Mouse (Mus musculus) retina, embryonic 14.5 days (tissue): ENCODE measurements around the gene Fbxo48.
A peak's percentile ranks its signal among the peaks of the same experiment; 100 is the strongest.

Source experiments
- DNase-seq: peaks from one replicate; pipeline ENCODE4 v3.0.0-alpha.2; 2015; ENCODE audit warnings: low spot score

Gene Fbxo48

DNA sequence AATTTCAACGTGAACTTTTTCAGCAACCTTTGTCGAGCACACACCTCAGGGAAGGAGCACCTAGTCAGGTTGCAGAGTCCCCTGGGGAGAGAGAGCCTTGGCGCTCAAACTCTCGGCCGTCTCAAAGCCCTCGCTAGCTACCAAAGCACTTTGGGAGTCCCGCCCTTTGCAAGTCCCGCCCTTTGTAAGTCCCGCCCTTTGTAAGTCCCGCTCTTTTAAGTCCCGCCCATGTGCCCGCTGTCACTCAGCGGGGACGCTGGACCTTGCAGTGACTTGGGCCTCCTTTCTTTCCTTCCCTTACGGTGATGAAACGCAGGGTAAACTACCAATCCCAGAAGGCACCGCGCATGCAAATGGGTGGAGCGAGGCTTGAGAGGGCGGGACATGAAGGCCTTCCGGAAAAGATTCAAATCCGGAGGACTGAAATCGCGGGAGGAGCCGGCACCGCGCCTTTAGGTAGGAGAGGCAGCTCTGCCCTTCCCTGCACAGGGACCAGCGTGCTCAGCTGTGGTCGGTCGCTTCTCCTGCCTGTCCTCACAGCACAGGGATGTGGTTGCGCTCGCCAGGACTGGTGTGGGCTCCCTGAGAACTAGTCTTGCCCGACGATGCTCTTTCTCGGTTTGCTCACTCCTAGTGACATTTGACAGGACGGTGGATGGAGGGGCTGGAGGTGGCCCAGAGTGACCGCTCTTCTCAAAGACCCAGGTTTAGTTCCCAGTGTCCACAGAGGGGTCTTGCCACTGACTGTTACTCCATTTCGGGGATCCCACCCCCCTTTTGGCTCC, at the start of gene Fbxo48:
Fbxo48 (plus strand) TSS at position 400 of the 785 bp plus-strand sequence.
- DNase-seq: peak; percentile 97

DNA sequence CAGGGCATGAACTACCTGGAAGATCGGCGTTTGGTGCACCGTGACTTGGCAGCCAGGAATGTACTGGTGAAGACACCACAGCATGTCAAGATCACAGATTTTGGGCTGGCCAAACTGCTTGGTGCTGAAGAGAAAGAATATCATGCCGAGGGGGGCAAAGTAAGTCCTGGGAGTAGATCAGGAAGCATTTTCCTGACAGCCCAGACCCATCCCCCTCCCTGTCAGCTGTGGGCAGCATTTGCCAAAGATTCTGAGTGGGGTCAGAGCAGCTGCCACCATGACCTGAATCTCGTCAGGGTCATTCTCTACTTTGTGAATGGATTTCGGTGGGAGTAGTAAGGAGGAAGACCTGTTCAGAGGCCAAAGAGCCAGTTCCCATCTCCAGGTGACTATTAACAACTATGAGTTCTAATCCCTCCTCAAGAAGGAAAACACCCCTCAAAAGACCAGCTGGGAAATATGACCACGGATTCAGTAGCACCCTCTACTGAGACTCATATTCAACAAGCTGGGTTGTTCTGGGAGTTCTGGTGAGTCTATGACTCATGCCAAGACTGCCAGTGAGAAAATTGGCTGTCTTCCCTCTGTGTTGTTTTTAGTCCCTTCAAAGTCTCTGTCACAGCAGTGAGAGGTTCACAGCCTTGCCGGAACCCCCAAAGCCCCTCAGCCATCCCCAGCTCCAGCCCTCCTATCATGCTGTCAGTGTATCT, 46.7 kb upstream of the Fbxo48 start:
- DNase-seq: no peak

DNA sequence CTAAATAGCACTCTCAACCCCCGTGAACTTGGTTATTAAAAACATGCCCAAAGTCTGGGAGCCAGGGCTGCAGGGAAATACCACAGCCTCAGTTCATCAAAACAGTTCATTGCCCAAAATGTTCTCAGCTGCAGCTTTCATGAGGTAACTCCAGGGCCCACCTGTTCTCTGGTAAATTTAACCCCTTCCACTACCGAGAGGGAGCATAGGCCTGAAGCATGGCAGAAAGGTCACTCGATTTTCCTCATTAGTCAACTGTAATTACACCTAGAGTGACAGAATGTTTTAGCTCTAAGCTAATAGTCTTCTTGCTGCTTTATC, 46.2 kb upstream of the Fbxo48 start:
- DNase-seq: no peak

DNA sequence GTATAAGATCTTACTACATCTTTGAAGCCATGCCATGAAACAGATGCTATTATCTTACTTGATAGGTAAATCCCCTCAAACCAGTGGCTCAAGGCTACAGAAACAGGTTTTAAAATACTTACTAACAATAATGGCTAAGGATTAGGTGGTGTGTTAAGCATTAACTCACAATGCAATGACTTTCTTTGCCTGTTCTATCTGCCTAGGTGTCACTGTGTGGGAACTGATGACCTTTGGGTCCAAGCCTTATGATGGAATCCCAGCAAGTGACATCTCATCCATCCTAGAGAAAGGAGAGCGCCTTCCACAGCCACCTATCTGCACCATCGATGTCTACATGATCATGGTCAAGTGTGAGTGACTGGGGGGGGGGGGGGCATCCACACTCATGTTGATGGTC, 44.6 kb upstream of the Fbxo48 start:
- DNase-seq: no peak

DNA sequence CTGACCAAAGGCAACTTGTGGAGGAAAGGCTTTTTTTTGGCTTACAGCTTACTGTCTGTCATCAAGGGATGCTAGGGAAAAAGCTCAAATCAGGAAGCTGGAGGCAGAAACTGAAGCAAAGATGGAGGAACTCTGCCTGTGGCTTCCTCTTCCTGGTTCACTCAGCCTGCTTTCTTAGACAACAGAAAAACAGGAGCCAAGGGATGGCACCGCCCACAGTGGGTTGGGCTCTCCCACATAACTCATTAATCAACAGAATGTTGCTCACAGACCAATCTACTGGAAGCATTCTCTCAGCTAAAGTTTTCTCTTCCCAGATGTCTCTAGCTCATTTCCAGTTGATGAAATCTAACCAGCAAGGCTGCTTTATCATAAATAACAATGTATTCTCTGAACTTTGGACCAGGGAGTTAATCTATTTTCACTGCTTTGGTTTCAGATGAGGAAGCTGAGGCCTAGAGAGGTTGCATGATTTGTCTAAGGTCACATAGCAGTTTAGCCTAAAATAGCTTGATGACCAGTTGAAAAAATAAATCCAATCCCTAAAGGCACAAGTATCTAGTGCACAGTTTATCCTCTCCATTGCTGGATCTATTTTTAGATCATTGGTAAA, 43.6 kb upstream of the Fbxo48 start:
- DNase-seq: no peak

GRCm38 (mm10) chr11:16914756-16915155, 36.4 kb upstream of the Fbxo48 start:
- no peak for DNase-seq

GRCm38 (mm10) chr11:16915850-16916249, 35.3 kb upstream of the Fbxo48 start:
- DNase-seq: no peak

DNA sequence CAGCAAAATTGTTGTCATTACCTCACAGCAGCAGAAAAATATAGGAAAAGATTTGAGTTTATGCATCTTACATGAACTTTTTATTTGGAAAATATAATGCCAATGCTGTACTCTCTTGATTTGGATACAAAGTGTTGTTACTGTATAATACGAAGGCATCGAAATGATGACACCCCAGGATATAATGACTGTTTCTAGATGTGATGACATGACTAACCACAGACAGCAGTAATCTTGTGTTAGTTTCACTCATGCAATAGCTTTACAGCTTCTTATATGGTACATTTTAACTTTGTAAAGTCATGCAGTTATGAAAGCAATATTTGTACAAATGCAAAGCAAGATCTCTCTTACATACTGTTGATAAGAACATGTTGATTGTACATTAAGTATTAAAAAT, 33.7 kb upstream of the Fbxo48 start:
- DNase-seq: no peak

GRCm38 (mm10) chr11:16932159-16932558, 19.0 kb upstream of the Fbxo48 start:
- no peak for DNase-seq

- DNase-seq: no peak
Measured at GRCm38 (mm10) chr11:16935577-16936236, 15.5 kb upstream of the Fbxo48 start.

- no peak for DNase-seq
Measured at GRCm38 (mm10) chr11:16941103-16941793, 9.9 kb upstream of the Fbxo48 start.

DNA sequence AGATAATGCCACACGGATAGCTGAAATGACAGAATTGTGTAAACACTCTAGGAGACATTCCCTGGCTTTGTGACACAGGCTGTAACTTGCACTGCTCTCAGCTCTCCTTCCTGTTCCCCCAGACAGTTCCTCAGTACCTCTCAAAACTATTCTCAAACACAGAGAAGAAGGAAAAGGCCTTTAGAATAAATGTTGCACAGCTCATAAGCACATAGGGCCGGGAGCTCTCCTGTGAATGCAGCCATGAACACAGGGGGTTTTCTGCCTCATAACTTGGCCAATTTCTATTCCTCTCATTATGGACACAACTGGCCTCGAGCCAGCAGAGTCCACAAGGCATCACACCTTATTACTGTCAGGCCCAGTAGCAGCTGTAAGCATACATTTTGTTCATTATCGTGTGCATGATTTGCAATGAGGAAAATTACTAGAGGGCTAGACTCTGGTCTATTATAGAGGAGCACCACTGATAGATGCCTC, 9.2 kb upstream of the Fbxo48 start:
- DNase-seq: peak; percentile 25

- no peak for DNase-seq
Measured at GRCm38 (mm10) chr11:16943016-16943415, 8.2 kb upstream of the Fbxo48 start.

DNA sequence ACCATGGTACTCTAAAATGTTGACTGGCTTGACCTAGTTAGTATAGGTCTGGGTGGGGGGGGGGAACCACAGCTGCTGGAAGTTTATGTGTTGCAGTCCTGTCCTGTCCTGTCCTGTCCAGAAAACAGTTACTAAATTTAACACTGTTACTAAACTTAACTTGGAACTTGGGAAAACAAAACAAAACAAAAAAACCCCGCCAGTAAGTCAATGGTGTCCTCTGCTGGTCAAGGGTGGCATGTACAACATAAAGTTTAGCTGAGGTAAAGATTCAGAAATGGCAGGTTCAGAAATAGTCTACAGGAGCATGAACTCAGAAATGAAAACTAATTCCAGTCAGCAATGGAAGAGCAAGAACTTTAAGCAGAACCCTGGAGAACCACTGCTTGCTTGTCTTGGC, 2.4 kb upstream of the Fbxo48 start:
- DNase-seq: peak; percentile 63

DNA sequence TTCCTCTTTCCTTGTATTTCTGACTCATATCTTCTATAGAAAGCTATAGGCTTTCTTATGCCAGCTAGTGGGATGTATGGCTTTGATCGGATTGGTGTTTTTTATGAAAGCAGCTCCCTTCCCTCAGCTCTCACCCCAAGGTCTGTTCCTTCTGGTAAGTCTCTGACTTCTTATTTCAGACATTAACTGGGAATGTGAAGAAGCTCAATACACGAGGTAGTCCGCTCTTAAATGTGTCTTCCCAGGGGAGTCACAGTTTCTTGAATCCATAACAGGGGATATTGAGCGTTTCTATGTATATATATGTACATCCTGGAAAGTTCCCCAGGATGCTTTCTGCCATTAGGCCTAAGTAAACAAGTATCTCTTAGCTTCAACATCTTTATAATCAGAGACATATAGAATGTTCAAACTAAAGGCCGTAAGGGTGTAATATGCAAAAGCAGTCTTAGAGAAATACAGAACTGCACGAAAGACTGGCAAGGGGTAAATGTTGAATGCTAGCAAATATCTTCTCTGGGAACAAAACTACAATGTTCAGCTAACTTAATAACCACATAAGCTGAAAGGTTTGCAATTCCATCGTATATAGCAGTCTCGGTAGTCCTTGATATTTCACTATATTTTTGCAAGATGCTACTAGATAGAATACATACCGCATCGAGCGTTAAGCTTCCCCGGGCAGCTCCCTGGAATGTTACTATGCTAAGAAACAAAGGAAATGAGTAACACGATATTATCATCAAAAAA, 774 bp upstream of the Fbxo48 start:
- DNase-seq: peak; percentile 28

DNA sequence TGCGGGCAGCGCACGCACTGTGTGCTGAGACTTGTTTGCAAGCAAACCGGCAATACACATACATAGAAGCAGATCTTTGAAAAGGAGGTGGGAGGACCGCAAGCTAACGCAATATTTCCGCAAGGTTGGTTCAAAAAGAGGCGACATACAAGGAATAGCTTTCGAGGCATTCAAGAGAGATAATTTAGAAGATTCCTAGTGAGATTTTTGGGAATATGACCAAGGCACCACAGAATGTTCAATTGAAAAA, 511 bp downstream of the Fbxo48 start:
- no peak for DNase-seq

GRCm38 (mm10) chr11:16956115-16956862, 5.1 kb downstream of the Fbxo48 start:
- no peak for DNase-seq

DNA sequence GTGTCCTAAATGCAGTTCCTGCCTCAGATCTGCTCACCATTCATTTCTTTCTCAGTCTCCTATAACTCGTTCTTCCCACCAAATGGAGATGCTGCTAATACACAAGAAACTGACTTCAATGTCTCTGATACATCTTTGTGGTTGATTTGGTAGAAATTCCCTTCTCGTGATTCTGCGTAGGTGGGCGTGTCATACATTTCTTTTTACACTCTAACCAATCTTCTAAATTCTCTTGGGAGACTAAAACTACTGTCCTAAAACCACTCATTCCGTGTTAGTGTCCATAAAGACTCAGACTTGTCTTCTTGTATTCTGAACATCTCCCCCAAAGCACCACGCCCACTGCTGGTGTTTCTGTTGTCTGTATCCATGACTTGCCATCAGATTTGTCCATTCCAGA, 5.9 kb downstream of the Fbxo48 start:
- DNase-seq: no peak

DNA sequence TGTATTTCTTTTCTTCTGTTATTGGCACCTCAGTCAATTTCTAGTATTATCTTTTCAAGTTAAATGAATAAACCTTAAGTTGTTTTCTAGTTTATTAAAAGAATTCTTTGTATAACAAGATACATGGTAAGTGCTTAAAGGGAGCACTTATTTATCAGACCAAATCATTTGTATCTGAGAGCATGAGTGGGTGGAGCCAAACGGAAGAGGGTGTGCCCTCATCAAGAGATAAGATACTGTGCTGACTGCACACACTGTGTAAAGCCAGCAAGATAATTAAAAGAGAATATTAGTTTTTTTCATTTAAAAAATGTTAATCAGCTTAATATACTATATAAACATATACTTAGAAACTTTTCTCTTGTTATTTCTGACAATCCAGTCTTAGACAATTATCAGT, 7.3 kb downstream of the Fbxo48 start:
- DNase-seq: no peak

GRCm38 (mm10) chr11:16967806-16968205, 16.6 kb downstream of the Fbxo48 start:
- DNase-seq: peak; percentile 72

GRCm38 (mm10) chr11:16969650-16970049, 18.5 kb downstream of the Fbxo48 start:
- DNase-seq: no peak
